Mouse (Mus musculus): ENCODE data around the gene Uaca.

GRCm38 (mm10) chr9:60785069-60785468, 9.3 kb upstream of the Uaca start:
- TF ChIP-seq CTCF (IDR thresholded peaks at IDR 0.05; ENCODE audit: control insufficient read depth, insufficient read depth, insufficient replicate concordance, low read depth, low read length) (no peak), POLR2A (IDR thresholded peaks at IDR 0.05; ENCODE audit: control insufficient read depth, low read depth, low read length) (no peak)
